Mouse (Mus musculus): ENCODE data around the gene Nkx6-2. TPM values are rescaled to one million over a fixed set of nuclear protein-coding genes. Genes with fewer than 3 reads are reported as not detected.

Nkx6-2 gene
- total RNA-seq (2021): not detected
- long read RNA-seq, experiment 1: 0 reads
- long read RNA-seq, experiment 2: 0 reads

DNA sequence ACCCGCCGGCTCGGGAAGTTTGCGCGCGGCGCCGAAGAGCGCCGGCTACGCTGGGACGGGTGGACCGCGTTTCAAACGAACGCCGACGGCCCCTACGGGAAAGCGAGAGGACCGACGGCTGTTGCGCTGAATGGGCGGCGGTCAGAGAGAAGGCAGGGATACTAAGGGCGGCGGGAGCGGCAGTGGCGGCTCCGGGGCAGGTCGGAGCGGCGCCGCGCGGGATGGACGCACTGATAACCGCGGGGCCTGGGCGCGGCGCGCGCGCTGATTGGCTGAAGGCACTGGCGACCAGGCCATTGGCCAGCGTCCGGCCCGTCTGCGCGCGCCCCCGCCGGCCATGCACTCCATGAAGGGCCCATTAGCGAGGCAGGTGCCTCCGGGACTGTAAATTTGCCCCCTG is at the start of gene Nkx6-2:
TSS of gene Nkx6-2 (minus strand) at position 203 of the 400 bp plus-strand sequence.
- no peak for DNase-seq (ENCODE audit: low spot score in 2 of 2)

DNA sequence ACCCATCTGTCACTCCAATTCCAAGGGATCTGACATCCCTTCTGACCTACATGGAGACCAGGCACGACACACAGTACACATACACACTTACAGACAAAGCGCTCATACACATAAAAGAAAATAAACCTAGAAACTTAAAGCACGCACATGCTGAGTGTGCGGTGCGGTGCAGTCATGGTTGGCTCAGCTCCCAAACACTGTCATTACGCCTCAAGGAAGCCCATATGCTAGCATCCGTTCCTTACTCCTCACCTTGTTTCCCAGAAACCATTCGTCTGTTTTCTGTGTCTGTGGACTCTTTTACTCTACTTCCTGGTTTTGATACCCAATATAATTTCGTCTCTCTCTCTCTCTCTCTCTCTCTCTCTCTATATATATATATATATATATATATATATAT is 42.6 kb upstream of the Nkx6-2 start:
- no peak for DNase-seq (ENCODE audit: low spot score in 2 of 2)

DNA sequence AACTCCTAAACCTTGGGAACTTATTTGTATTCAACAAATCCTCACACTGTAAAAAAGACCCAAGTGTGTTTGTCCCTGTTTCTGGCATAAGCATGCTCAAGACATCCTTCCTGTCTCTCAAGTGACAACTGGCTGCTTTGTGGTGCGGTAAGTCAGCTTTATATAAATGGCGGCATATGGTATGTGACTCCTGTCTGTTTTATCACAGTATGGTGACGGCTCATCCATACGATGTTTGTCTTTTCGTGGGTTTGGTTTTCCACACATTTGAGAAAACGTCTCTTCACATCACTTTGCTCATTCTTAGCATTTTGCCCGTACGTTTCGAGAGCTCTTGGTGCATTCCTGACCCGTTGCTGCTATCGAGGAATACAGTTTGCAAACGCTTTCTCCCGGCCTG is 40.0 kb upstream of the Nkx6-2 start:
- no peak for DNase-seq (ENCODE audit: low spot score in 2 of 2)

DNA sequence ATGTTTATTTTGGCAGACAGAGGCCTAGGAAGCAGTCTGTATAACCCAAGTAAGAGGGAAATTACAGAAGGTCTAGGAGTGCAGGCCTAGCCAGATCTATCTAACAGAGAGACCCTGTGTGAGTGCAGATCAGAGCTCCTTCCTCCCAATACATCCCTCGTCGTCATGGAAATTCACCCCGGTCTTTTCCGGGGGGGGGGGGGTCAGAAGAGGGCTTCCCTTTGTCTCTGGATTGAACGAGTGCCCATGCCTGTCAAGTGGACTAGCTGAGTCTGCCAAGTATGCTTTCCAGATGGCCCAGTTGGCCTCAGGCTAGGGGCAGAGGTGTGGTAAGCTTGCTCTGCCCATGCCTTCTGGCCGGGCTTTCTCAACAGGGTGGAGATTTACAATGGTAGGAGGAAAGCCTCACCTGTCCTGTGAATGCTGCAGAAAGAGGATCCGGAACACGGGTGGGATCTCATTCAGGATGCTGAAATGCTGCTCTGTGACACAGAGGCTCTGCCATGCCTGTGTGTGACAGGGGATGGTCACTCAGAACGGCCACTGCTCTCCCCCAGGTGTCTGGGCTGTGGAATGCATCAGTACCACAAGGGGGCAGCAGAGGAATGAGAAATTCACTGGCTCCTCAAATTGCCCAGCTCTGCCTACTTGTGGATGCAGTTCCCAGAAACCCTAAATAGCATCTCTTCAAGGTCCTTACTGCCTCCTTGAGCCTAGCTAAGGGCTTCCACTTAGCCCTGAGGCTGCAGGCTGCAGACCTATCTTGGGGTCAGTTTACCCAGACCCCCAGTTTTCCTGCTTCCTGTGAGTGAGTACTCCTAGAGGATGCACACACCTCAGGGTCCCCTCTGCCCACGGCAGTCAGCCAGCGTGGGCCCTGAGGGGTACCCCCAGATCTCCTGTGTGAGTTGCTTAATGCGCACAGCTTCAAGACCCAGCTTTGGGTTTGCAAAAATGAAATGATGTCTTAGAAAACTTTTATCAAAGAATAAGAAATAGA is 33.5 kb upstream of the Nkx6-2 start:
- peak; percentile 23 to 25 for DNase-seq (ENCODE audit: low spot score in 2 of 2)

DNA sequence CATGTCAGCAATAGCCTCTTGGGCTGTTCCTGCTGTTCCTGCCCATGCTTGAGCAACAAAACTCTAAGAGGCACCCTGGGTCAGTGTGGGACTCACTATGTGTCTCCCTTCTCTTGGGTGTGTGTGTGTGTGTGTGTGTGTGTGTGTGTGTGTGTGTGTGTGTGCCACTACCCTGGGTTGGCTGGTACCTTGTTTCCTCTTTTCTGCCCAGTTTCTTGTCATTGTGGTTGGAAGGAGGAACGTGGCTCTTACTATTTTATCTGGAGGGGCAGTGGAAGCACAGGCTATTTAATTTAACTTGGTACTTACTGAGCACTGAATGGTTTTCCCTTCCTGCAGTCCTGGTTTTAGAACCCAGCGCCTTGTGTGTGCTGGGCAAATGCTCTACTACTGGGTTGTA is 27.7 kb upstream of the Nkx6-2 start:
- DNase-seq (ENCODE audit: low spot score in 2 of 2): no peak

DNA sequence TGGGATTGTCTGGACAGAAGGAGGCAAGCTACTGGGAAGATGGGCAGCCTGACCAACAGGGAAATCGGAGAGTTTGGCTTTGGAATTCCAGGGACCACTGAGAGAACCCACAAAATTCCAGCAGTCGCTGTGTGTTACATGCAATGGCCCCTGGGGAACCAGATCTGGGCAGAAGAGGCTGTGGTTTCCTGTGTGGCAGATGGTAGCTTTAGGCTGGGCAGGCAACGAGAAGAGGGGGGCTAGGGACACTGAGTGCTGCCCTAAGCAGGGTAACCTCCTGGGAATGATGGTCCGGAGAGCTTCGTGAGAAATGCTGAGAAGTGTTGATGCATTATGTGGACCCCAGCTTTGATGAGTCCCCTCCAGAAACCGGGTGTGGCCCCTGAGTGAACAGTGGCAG is 13.3 kb upstream of the Nkx6-2 start:
- DNase-seq (ENCODE audit: low spot score in 2 of 2): no peak

DNA sequence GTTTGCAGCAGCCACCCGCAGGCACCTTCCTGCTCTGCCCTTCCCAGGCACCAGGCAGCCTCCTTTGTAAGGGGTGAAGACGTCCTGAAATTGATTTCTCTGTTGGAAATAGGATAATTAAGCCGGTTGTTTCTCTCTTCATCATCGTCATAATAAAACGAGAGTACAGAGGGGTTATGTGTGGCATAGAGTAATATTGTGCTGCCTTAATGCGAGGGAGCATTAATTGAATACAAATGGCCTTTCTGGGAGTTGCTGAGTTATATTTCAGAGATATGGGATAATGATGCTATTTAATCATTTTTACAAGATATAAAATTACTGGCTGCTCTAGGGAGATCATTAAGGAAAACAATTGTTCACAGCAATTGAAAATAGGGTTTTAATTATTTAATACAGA is 12.7 kb upstream of the Nkx6-2 start:
- DNase-seq (ENCODE audit: low spot score in 2 of 2): no peak

DNA sequence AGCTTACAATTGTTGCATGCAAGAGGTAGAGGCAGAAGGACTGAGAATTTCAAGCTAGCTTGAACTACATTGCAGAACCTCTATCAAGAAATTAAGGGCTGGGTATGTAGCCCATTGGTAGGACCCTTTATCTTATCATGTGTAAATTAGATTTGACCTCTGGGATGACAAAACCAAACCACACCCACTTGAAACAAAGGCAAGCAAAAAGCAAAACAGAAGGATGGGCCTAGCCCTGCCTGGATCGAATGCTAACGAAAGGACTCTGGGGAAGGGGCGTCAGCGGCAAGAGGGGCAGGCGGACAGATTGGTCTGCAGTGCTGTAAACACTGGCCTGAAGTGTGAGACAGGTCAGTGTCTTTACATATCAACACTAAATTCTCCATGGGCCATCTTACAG is 8.7 kb upstream of the Nkx6-2 start:
- no peak for DNase-seq (ENCODE audit: low spot score in 2 of 2)

DNA sequence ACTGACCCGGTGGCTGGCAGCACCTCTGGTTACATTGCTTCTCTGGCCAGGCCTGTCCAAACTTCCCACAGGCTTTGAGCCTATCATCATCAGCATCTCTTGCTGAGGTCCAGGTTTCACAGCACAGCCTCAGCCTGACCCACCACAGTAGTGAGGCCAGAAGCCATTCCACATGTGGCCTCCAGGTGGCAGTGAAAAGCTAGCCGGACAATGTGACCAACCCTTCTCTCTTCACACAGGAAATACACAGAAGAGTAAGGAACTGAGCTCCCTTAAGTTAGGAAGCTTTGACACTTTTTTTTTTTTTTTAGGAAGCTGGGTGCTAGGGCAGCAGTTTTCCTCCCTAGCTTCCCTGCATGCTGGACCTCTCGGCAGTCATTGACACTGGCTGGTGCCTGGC is 7.7 kb upstream of the Nkx6-2 start:
- no peak for DNase-seq (ENCODE audit: low spot score in 2 of 2)

DNA sequence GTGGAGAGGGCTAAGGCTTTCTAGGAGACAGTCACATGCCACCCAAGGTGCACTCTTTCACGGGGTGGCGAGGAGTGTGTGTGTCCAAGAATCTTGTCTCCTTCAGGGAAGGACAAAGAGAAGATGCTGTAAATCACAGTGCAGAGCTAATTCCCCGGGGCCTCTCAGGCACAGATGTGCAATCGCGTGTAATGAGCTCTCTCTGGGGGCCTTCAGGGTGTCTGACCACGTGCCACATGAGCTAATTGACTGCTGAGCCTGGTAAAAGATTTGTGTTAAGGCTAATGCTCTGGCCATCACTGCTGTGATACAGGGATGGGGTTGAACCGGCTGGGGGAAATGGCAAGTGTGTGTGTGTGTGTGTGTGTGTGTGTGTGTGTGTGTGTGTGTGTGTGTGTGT is 5.3 kb upstream of the Nkx6-2 start:
- DNase-seq (ENCODE audit: low spot score in 2 of 2): no peak

DNA sequence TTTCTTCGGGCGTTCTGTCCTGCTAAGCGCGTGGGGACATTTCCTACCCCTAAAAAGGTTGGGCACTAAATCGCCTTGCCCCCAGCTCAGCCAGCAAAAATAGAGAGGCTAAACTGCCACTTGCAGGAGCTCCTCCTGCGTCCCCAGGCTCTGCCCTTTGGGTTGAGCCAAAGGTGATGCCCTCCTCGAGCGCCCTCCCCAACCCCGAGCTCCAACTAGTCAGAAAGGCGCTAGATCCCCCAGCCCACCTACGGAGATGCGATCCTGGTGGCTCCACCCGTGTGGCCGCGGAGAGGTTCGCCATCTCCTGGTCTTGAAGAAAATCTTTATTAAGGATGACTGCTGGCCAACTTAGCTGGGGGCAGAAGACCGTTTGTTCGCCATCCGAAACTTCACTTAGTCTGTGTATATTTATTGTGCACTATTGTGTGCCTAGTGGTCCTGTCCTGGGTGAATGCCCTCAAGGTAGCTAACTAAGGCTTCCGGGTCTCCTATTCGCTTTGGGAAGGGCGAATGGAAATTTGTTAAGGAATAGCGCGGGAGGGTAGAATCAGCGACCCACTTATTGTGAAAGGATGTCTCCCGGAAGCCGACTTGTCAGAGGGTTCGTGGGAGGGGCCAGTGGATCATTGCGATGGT is 2.7 kb upstream of the Nkx6-2 start:
- DNase-seq (ENCODE audit: low spot score in 2 of 2): no peak

DNA sequence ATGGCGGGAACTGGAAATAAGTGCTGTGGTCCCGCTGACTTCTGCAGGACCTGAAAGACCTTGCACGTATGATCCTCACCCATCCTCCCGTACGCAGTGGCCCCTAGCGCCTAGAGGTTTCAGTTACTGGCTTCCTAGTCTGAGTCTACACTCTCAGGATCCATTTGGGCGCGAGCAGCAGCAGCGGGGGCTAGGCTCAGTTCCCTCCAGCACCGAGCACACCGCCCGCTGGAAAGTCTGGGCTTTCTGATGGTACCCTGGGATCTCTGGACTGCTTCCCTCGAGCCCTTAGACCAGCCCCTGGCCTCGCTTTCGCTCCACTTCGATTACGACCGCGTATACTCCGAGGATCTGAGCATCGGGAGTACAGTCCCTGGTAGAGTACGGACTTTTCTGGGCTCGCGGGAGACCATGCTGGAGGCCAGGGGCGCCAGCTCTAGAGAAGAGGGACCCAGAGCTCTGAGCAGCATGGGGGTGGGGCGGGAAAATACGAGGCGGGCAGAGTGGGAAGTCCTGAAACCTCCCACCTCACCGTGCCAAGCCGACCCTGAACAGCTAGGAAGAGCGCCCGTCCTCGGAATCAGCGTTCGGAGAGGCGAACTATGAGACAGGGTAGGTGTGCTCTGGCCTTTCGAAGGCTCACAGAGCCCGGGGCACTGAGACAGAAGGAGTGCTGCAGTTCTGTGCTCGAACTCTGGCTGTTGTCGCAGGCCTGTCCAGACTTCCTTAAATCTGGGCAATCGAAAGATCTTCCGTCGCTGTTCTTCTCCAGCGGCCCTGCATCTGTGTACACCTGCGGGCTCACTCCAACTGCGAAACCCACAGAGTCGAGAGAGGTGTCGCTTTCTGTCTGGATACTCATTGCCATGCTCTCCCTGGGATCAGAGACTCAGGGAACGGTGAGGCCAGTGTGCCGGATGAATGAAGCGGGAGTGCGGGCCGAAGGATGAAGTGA is 1.9 kb upstream of the Nkx6-2 start:
- no peak for DNase-seq (ENCODE audit: low spot score in 2 of 2)

DNA sequence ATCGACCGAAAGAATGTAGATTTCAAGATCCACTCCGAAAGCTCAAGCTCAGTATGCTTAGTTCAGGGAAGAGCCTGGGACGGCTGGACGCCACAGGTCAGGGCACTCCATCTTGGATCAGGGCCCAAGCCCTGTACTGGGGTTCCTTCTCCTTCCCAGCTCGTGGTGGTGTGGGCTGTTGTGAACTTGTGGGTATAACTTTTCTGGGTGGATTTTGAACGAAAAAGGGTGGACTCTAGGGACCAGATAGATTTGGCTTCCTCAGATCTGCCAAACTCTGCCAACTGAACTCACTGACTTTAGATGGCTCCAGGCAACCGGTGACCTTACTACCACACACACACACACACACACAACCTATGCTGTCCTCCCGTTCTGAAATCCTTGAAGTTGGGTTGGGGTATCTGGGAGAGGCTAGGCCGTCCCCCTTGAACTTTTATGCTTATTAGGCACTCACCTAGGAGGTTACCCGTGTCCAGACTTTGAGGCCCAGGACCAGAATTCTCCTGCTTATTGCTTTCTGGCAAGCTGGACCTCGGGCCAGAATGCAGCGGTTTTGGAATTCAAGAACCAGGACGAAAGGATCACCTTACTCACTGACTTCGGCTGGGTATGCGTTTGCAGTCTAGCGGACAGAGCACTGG is 619 bp upstream of the Nkx6-2 start:
- DNase-seq (ENCODE audit: low spot score in 2 of 2): no peak

DNA sequence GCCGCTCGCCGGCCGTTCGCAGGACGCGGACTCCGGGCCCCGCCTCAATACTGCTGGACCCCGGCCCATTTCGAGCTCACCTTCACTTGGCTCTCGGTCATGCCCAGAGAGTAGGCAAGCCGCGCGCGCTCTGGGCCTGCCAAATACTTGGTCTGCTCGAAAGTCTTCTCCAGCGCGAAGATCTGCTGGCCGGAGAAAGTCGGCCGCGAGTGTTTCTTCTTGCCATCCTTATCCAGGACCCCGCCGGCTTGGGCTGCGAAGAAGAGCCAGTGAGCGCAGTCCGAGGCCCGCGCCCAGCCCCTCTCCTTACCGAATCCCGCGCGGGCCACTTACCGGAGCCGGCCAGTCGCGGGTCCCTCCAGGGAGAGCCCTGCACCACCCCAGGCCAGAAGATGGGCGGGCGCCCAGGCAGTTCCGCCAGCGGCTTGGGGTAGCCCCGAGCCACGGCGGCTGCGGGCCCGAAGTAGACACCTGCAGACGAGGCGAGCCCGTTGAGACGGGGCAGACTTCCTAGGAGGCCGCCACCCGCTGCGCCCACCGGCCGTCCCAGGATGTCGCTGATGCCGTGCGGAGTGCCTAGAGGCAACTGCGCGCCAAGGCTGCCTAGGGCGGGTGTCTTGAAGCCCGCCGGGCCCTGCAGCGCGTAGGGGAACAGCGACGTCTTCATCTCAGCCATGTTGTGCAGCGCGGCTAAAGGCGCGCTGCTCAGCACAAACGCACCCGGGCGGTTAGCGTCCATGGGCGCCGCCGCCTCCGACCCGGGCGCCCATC is 611 bp downstream of the Nkx6-2 start:
- DNase-seq (ENCODE audit: low spot score in 2 of 2): no peak

DNA sequence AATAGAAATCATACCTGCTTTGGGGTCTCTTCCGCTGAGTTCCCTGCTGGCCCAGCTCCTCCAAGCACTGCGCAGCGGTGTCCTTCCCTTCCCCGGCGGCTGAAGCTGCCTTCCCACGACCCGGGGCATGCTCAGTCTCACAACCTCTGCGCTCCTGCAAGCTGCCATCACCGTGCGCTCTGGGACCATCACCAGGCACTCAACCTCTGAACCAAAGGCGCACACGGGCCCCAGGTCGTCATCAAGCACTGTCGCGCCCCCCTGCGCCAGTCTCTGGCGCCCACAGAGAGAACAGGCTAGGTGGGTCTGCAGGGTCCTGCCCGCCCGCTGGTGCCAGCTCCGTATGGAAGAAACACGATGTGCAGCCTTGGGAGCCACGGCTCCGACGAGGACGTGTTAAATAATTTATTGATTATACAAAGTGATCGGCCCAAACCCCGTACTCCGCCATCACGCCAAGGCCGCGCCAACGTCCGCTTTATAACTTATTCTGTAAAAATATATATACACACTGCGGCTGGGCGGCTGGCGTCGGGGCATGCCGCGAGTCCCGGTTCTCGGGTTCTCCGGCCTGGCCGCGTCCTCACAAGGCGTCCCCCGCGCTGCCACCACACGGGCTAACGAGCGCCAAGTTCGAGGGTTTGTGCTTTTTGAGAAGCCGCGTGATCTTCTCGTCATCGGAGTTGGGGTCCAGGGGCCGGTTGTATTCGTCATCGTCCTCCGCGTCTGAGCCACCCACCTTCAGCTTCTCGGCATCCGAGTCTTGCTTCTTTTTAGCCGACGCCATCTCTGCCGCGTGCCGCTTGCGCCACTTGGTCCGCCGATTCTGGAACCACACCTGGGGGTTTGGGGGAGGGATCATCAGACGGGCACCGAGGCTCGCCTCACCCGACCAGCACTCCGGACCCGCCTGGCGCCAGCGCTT is 1.5 kb downstream of the Nkx6-2 start:
- DNase-seq (ENCODE audit: low spot score in 2 of 2): no peak

DNA sequence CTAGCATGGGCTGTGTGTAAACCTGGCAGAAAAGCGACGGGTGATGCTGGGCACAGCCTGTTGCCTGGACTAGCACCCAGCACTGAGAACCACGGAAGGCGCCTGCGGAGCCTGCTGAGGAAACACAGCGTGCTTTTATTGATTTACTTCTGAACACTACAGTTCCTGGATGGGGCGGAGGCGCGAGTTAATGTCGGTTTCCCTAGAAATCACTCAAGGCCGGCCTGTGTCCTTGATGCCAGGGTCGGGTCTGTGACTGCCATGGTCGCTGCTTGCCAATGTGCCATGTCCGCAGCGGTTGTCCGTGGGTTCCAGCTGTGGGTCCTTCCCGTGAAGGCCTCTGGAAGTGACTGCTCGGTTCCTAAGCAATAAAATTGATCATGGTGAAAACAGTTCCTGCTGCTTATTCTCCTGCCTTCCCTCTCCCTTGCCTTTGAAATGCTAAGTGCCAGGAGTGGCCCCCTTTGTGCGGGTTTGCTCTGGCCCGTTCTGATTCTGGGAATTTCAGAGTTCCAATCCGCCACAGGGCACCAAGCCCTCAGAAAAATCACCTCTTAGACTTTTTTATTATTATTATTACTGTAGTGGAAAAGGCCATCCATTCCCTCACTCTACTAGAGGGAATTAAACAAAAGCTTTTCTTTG is 3.2 kb downstream of the Nkx6-2 start:
- no peak for DNase-seq (ENCODE audit: low spot score in 2 of 2)

DNA sequence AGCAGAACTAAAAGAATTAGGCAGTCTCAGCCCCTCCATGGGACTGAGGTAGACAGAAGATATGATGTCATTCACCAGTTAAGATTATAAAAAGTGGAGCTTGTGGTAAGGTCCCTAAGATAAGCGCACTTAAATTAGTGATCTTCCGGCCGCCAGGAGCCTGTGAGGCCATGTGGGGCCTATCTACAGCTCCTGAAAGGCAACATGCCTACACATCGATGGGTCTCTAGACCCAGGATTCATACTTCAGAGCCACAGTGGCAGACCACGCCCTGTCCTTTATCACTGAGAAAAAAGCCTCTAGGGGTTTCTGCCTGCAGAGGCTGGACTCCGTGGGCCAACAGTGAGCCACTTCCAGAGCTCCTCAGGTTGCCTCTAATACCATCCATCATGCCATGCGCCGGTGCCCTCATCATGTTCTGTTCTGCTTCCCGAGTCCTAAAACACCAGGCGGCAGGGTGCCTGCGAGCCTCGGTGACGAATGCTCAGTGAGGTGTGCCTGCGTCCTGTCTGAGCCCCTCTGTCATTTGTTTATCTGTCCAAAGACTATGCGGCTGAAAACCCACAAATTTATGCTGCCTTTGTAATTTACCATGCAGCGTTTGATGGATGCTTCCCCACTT is 6.4 kb downstream of the Nkx6-2 start:
- DNase-seq (ENCODE audit: low spot score in 2 of 2): no peak

DNA sequence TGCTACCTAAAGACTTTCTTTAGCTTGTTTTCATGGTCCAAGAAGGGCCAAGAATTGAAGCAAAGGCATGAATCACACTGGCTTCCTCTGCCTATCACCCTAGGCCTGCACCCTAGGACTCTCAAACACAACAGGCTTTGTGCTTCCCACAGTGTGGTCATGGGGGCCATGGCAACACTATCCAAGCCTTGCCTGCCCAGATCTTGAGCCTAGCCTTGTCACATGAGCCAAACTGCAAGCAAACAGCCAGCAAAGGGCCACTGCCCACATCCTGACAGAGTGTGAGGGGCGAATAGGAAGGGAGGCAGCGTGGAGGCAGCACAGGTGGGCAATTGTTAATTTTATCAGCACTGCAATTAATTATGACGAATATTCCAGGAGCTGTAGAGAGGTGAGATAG is 9.9 kb downstream of the Nkx6-2 start:
- no peak for DNase-seq (ENCODE audit: low spot score in 2 of 2)
